Mouse (Mus musculus): ENCODE measurements at regions not wholly inside any gene's neighbourhood (a gene's known extent, or its start where the extent isn't known, plus 50 kb on each side); places are given as distances from the start of the nearest gene placed in this dataset.

- no peak for TF ChIP-seq ZC3H11A (IDR thresholded peaks at IDR 0.05; ENCODE audit: low read depth, low read length)
- TF ChIP-seq USF1 (IDR thresholded peaks at IDR 0.05; ENCODE audit: low read depth, low read length), result no peak
- TF ChIP-seq CTCF (IDR thresholded peaks at IDR 0.05 in 2 of 3, conservative IDR thresholded peaks at IDR 0.05 in 1 of 3; ENCODE audit: control insufficient read depth in 1 of 3, insufficient read depth in 1 of 3, low read depth in 2 of 3, low read length in 3 of 3, poor library complexity in 1 of 3, severe bottlenecking in 1 of 3), result no peak
- no peak for TF ChIP-seq KAT2A (conservative IDR thresholded peaks at IDR 0.05; ENCODE audit: low read depth, low read length)
- no peak for TF ChIP-seq MAX (IDR thresholded peaks at IDR 0.05; ENCODE audit: low read length)
- no peak for TF ChIP-seq CHD2 (IDR thresholded peaks at IDR 0.05; ENCODE audit: low read length)
- no peak for TF ChIP-seq TCF12 (IDR thresholded peaks at IDR 0.05; ENCODE audit: low read depth, low read length)
- no peak for TF ChIP-seq SIN3A (IDR thresholded peaks at IDR 0.05; ENCODE audit: low read length)
- no peak for TF ChIP-seq GATA1 (IDR thresholded peaks at IDR 0.05; ENCODE audit: low read depth, low read length)
Observed at GRCm38 (mm10) chr5:51329142-51329541, 238.4 kb downstream of the Ppargc1a start.
